Mouse (Mus musculus) lung, embryonic 14.5 days (tissue): ENCODE data around the gene Ror1. TPM values are rescaled to one million over a fixed set of nuclear protein-coding genes. Genes with fewer than 3 reads are reported as not detected.
A peak's percentile ranks its signal among the peaks of the same experiment; 100 is the strongest.

Experiments used
- ATAC-seq: fragments of 200-750 bp; cut with Nextera tagmentation; 2 replicates; pipeline ENCODE4 v1.8.0; 2017; ENCODE audit warnings: mild to moderate bottlenecking, moderate TSS enrichment, moderate library complexity; ENCODE audit not compliant: insufficient read depth
- DNase-seq: peaks from one replicate; pipeline ENCODE4 v3.0.0-alpha.2; 2015
- H3K27ac ChIP-seq: fragments of 300-500 bp; sonication (generic); 2 replicates; pipeline ENCODE4 v1.5.1; 2014; ENCODE audit warnings: low read depth, mild to moderate bottlenecking, moderate library complexity
- H3K27me3 ChIP-seq: fragments of 300-500 bp; sonication (generic); 2 replicates; pipeline ENCODE4 v1.6.1; 2014; ENCODE audit warnings: low read length, control low read depth; ENCODE audit not compliant: insufficient read depth
- H3K36me3 ChIP-seq: fragments of 300-500 bp; sonication (generic); 2 replicates; pipeline ENCODE4 v1.6.1; 2014; ENCODE audit warnings: control low read depth; ENCODE audit not compliant: insufficient read depth
- H3K4me1 ChIP-seq: fragments of 300-500 bp; sonication (generic); 2 replicates; pipeline ENCODE4 v1.6.1; 2014; ENCODE audit warnings: antibody characterized with exemption, control low read depth; ENCODE audit not compliant: insufficient read depth
- H3K4me2 ChIP-seq: fragments of 300-500 bp; sonication (generic); 2 replicates; pipeline ENCODE4 v1.6.1; 2014; ENCODE audit warnings: mild to moderate bottlenecking
- H3K4me3 ChIP-seq: fragments of 300-500 bp; sonication (generic); 2 replicates; pipeline ENCODE4 v1.5.1; 2014; ENCODE audit warnings: low read depth, low read length
- H3K9ac ChIP-seq: fragments of 300-500 bp; sonication (generic); 2 replicates; pipeline ENCODE4 v1.6.1; 2014
- H3K9me3 ChIP-seq: fragments of 300-500 bp; sonication (generic); 2 replicates; pipeline ENCODE4 v1.6.1; 2016; ENCODE audit warnings: low read depth, low read length, control low read depth
- CTCF ChIP-seq: IDR thresholded peaks from 2 replicates; pipeline ENCODE4 v1.5.1; 2016; ENCODE audit warnings: antibody characterized with exemption, low read depth
- WGBS: fragments of 180-500 bp; shearing (Covaris S2); extraction: QIAGEN DNeasy Blood & Tissue Kit; methylation state at CpG from one replicate; pipeline ENCODE4 v1.1.7; 2014; 5-methylcytosine and 5-hydroxymethylcytosine counted together
- polyA plus RNA-seq: library from polyadenylated mRNA; unstranded; fragments of >200 nt; fragmentation: Nextera tagmentation; extraction: Ambion mirVana; gene quantifications from 2 replicates; pipeline ENCODE4 v1.2.1, GENCODE M21; 2014

The Ror1 gene
- polyA plus RNA-seq, 1 experiment from 2014 or later: 23.8 TPM

DNA sequence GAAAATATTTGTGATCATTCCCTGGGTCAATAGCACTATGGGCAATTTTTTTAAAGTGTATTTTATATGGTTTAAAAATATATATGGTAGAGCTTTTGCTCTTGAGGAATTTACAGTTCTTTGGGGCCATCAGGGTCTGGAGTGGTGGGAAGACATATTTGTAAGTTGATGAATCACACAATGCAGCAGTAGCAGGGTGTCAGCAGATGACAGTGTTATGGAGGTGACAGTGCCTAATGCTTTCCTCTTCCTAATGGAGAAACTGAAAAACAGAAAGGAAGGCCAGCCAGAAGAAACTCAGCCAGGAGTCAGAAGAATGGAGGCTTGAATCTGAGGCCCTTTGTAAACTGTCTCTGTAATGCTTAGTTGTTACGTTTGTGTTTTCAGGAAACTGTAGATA lies 181.4 kb downstream of the Ror1 start:
- TF ChIP-seq CTCF: no peak
- H3K4me1 ChIP-seq: no peaks in the 10 kb centered on the region
- DNase-seq: peak; percentile 61
- 36% methylated on average over 1 of the region's 1 CpGs for WGBS
- no peaks in the 10 kb centered on the region for H3K27me3 ChIP-seq
- no peak overlapping the region for H3K4me2 ChIP-seq
- no peak overlapping the region for H3K9ac ChIP-seq
- H3K4me3 ChIP-seq: no peak overlapping the region
- no peak overlapping the region for H3K27ac ChIP-seq
- no peaks in the 10 kb centered on the region for H3K9me3 ChIP-seq
- H3K36me3 ChIP-seq: no peaks in the 10 kb centered on the region
- ATAC-seq: no peak; the same call in 1 of the 2 replicates

DNA sequence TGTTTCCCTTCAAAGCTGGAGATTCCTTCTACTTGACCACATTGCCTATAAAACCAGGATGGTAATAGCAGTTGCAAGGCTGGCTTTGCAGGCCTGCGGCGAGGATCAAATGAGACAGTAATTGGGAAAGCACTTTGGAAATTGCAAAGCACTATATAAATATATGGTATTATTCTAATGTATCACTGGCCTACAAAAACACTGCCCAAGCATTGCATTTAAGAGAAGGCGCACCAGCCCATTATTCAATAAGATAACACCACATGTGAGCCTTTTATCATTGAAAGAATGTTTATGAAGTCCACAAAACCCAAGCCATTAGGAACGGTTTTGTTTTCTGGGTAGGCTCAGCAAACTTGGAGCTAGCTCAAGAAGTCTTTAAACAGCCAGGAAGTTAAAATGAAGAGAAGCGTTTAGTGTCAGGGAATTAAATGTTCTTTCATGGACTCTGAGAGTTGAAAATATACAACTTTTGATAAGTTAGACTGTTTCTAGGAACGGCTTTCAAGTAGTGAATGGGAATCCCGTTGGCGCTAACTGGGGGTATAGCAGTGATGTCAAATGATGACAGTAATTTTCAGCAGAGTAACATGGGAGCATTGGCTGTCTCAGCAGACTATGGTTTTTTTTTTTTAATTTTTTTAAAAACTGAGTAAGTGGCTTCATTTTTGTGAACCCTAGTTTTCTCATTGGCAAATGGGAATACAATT lies 187.7 kb downstream of the Ror1 start:
- DNase-seq (peak; percentile 83), ATAC-seq (peak; percentile 71)
- Histone ChIP-seq H3K9ac (no peak overlapping the region), H3K9me3 (no peaks in the 10 kb centered on the region), H3K4me2 (no peak overlapping the region), H3K4me1 (peaks cover 16% of the 10 kb centered on the region), H3K36me3 (no peaks in the 10 kb centered on the region), H3K4me3 (no peak overlapping the region), H3K27me3 (no peaks in the 10 kb centered on the region), H3K27ac (peak overlapping the region; percentile 39; the same call in 1 of the 2 replicates)
- 39% methylated on average over 8 of the region's 8 CpGs for WGBS
- no peak for TF ChIP-seq CTCF

DNA sequence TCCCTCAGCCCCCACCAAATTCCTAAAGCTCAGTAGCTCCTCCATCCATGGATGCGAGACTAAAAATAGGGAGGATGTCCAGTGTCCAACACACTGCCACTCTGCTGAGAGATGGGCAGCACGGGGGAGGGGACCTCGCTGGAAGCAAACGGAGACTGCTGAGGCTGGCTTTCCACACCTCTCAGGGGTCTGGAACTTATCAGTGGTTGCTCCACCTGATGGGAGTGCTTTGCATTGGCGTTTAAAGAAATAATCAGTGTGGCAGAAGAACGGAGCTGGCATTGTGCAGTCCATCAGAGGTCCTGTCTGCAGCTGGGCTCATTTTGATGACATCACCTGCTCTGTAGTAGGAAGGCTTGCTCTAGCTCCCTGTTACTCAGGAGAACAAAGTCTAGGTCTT lies 188.9 kb downstream of the Ror1 start:
- Histone ChIP-seq H3K4me2 (no peak overlapping the region), H3K4me3 (no peak overlapping the region), H3K27me3 (no peaks in the 10 kb centered on the region), H3K9ac (no peak overlapping the region), H3K4me1 (peaks cover 16% of the 10 kb centered on the region), H3K36me3 (no peaks in the 10 kb centered on the region), H3K27ac (no peak overlapping the region), H3K9me3 (no peaks in the 10 kb centered on the region)
- ATAC-seq: no peak
- no peak for TF ChIP-seq CTCF
- WGBS: 65% methylated on average over 6 of the region's 6 CpGs
- DNase-seq: no peak

DNA sequence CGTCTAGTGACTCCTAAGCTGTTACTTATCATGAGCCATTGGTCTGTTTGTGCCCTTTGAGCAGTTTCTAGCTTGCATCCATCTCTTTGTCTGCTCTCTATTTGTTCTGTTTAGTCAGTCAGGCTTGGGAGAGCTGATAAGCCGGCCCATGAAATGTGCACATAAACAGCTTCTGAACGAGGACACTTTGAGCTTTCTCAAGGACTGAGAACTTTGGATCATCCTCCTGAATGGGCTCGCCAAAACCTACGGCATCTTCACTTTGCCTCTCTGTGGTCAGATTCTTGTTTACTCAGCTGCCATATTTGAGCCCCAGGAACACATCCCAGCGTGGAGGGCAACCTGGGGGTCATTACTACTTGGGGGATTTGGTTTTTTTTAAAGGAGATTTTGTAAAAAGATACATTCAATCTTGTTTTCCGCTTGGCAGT lies 190.5 kb downstream of the Ror1 start:
- TF ChIP-seq CTCF: no peak
- H3K36me3 ChIP-seq: no peaks in the 10 kb centered on the region
- H3K4me2 ChIP-seq: no peak overlapping the region
- H3K9ac ChIP-seq: no peak overlapping the region
- WGBS: 35% methylated on average over 7 of the region's 7 CpGs
- no peaks in the 10 kb centered on the region for H3K9me3 ChIP-seq
- H3K4me1 ChIP-seq: peaks cover 16% of the 10 kb centered on the region
- peak; percentile 42 for DNase-seq
- no peak overlapping the region for H3K4me3 ChIP-seq
- ATAC-seq: no peak
- no peak overlapping the region for H3K27ac ChIP-seq
- H3K27me3 ChIP-seq: no peaks in the 10 kb centered on the region

DNA sequence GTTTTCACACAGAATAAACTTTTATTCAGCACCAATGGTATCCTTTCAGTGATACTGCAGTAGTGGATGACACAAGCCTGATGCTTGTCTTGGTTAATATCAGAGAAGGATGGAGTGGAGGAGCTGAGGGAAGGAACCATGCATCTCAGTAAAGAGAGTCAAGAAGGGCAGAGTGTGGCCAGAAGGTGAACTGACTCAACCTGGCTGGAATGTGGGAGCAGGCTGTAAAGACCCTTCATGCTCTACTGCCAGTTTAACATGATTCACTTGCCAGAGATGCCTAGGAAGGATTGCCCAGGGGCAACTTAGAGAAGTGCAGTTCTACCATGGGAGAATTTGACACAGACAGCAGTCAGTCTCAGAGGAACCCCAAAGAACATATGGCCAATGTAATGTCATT lies 191.2 kb downstream of the Ror1 start:
- no peak overlapping the region for H3K9ac ChIP-seq
- TF ChIP-seq CTCF: no peak
- DNase-seq: no peak
- H3K9me3 ChIP-seq: no peaks in the 10 kb centered on the region
- no peaks in the 10 kb centered on the region for H3K36me3 ChIP-seq
- peaks cover 16% of the 10 kb centered on the region for H3K4me1 ChIP-seq
- no peak overlapping the region for H3K27ac ChIP-seq
- H3K4me2 ChIP-seq: no peak overlapping the region
- H3K27me3 ChIP-seq: no peaks in the 10 kb centered on the region
- no peak for ATAC-seq
- H3K4me3 ChIP-seq: no peak overlapping the region

DNA sequence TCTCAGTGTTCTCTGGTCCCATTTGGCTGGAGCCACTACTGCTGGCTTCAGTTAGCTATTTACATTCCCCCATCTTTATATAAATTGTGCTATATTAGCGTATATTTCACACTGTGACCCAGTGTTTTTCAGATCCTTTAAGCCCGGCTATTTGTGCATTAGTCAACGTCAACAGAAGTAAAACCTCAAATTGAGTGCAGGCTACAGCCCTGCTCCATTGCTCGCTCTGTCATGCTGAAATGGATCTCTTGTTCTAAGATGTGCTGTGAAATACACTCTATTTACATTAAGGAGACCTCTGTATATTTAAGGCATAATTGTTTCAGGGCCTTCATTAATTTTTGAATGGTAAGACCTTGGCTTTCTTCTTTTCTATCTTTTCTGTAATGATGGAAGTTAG lies 192.2 kb downstream of the Ror1 start:
- H3K27ac ChIP-seq: no peak overlapping the region
- no peaks in the 10 kb centered on the region for H3K9me3 ChIP-seq
- ATAC-seq (no peak), DNase-seq (peak; percentile 31)
- H3K4me1 ChIP-seq: peaks cover 16% of the 10 kb centered on the region
- H3K4me3 ChIP-seq: no peak overlapping the region
- no peaks in the 10 kb centered on the region for H3K36me3 ChIP-seq
- H3K4me2 ChIP-seq: no peak overlapping the region
- no peak overlapping the region for H3K9ac ChIP-seq
- no peak for TF ChIP-seq CTCF
- H3K27me3 ChIP-seq: no peaks in the 10 kb centered on the region
- 49% methylated on average over 4 of the region's 4 CpGs for WGBS

DNA sequence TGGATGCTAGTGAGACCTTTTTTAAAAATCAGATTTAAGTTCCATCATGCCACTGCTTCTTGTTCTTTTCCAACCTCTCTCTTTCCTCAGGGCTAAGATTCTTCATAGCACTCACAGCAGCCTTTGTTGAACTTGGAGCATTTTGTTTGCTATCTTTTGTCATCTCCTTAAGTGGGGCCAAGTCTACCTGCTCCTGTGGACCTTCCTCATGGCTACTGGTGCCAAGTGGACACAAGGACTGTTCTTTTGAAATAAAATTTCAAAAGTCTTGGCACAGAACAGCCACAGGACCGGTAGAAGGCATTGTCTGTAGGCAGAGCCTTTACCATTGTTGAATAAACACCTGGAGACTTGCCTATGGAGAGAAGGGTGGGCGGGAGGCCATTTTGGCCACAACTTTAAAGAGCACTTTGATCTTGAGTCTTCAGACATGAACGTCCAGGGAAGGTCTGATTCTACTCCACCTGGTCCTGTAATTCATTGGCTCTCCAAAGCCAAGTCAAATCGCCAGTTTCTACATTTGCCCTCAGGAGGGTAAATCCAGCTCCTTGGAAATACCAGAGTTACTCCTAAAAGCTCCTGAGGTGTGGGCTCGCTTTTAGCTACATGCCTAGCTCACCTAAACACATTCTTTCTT lies 195.5 kb downstream of the Ror1 start:
- no peak for TF ChIP-seq CTCF
- no peaks in the 10 kb centered on the region for H3K36me3 ChIP-seq
- H3K27me3 ChIP-seq: no peaks in the 10 kb centered on the region
- peaks cover 10% of the 10 kb centered on the region for H3K4me1 ChIP-seq
- DNase-seq (no peak), ATAC-seq (no peak)
- WGBS: 74% methylated on average over 5 of the region's 5 CpGs
- H3K9me3 ChIP-seq: no peaks in the 10 kb centered on the region
- no peak overlapping the region for H3K4me3 ChIP-seq
- no peak overlapping the region for H3K4me2 ChIP-seq
- no peak overlapping the region for H3K27ac ChIP-seq
- H3K9ac ChIP-seq: no peak overlapping the region
